Mouse (Mus musculus) forelimb bud, embryonic 11.5 days (tissue): ENCODE measurements around the gene Top3a.
"Not testable (repeated sequence)": the region's sequence is repeated elsewhere in the genome, so short reads cannot be mapped to it uniquely, and the experiment has no call there.

Experiments used
- DNase-seq: peaks from one replicate; pipeline ENCODE4 v3.0.0-alpha.2; 2012; ENCODE audit warnings: low read depth, low spot score

Gene Top3a

DNA sequence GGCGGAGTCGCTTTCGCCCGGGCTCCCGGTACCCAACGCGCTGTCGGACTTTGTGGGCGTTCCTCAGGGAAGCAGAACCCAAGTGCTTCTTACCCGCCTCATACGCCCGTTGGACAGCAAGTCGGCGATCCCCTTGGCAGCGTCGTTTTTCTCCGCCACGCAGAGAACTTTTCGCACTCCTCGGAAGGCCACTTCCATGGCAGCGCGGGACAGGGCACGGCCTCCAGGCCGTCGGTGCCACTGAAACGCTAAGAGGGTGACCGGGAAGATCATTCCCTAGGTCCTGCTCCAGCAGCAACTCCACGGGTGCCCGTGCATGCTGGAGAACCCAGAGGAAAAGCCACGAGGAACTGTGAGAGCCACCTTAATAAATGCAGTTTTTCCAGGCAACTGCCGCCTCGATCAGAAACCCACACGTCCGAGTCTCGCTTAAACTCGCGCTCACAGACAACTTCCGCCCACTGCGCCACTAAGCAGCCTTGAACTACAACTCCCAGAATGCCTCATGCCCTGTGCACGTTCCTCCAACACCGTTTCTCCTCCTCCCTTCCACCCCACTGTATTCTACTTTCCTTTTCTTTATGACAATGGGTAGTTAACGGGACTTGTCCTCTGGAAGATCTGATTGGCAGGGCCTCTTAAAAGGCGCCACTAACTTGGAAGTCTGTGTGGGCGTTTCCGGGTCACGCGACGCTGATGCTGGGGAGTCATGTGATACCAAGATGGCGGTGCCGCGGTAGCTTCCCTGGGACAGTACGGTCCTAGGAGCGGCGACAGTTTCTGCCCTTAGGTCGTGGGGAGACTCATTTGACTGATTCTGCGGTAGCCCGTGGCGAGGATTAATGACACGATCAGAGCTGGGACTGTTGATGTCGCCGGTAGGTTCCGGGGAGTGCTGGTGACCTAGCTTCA lies at the start of gene Top3a, which contains the start of gene Smcr8:
TSS of gene Top3a (minus strand) at position 537 of the 912 bp plus-strand sequence.
TSS of gene Smcr8 (plus strand) at position 696 of the 912 bp plus-strand sequence.
- DNase-seq: peak; percentile 89

GRCm38 (mm10) chr11:60826700-60827099 lies 49.5 kb upstream of the Top3a start:
- DNase-seq: no peak

DNA sequence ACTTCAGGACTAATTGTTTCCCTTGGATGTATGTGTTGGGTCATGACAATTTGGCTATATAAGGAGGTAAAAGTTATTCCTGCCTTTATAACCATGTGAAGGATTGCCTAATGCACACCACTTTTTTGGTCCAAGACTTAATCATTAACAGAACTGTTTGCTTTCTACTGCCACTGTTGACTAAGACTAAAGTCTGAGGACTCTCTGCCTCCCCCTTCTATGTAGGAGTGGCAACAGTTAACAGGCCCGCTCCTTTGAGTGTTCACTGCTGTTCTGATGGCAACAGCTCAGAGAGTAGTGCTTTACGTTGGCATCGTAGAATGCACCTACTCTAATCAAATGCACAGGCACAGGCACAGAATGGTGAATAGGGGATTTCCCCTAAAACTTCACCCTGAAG lies 48.0 kb upstream of the Top3a start:
- no peak for DNase-seq

- no peak for DNase-seq
Measured at GRCm38 (mm10) chr11:60823771-60824170, 46.6 kb upstream of the Top3a start.

GRCm38 (mm10) chr11:60816398-60816797 lies 39.2 kb upstream of the Top3a start:
- DNase-seq: no peak

- DNase-seq: not testable (repeated sequence)
Measured at GRCm38 (mm10) chr11:60811618-60812017, 34.5 kb upstream of the Top3a start, which contains the start of gene Shmt1. TSS of gene Shmt1 (minus strand) at chr11:60811718.

DNA sequence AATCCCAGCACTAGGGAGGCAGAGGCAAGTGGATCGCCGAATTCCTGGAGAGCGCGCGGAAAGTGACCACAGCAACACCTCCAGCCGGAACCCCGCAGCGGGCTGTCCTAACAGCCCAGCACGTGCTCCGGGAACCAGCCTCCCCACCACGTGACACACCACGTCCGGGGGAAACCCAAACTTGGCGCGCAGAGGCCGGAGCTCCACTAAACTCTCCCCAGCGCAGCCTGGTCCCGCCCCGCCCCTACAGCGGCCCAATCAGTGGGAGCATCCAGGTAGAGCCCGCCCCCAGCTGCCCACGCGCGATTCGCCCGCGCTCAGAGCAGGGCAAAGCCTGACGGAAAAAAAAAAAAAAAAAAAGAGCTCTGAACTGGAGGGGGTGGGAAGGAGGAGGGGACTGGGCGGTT lies 33.9 kb upstream of the Top3a start:
- peak; percentile 93 for DNase-seq

- DNase-seq: no peak
Measured at GRCm38 (mm10) chr11:60810046-60810965, 33.1 kb upstream of the Top3a start.

- DNase-seq: no peak
Measured at GRCm38 (mm10) chr11:60809546-60809945, 32.4 kb upstream of the Top3a start.

- DNase-seq: no peak
Measured at GRCm38 (mm10) chr11:60808286-60809070, 31.3 kb upstream of the Top3a start.

DNA sequence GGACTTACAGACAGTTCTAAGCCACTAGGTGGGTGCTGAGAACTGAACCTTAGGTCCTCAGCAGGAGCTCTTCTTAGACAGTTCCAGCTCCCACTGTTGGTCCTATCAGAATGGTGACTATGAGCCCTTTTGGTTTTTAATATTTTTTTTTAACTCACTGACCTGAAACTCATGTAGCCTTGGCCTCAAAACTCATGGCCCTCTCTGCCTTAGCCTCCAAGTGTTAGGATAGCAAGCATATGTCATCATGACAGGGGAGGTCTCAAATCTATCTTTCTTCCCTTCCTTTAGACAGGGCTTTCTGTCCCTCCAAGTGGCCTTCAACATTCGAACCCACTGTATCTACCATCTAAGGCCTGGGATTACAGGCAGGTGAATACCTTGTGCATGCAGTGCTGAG lies 23.7 kb upstream of the Top3a start:
- no peak for DNase-seq

GRCm38 (mm10) chr11:60799977-60800376 lies 22.8 kb upstream of the Top3a start:
- DNase-seq: no peak

DNA sequence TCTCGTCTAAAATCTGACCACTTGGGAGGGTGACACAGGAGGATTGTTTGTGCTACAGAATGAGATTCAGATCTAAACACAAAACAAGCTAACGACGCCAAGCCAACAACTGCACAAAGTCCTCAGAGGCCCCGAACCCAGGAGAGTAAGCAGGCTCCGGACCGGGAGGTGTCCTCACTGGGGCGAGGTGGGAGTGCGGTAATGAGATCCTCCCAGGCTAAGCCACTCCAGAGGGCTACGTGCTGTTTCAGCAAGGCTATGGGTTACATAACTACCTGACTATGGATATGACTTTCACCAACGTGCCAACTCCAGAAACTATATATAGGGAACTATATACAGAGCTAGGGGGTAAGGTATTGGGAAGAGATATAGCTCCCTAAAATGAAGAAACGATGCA lies 19.2 kb upstream of the Top3a start:
- no peak for DNase-seq

DNA sequence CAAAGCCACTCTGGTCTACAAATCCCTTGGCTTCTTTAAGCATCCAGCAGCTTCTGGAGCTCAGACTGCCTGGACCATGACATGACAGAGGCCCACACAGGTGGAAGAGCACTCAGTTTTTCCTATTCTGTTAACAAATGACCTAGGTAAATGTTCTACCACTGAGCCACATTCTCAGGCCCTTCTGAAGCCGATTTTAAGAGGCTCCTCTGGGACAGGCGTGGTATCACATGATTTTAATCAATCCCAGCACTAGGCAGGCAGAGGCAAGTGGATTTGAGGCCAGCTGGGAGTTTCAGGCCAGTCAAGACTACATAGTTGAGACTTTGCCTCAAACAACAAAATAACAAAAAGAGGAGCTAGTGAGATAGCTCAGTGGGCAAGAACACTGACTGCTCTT lies 13.3 kb upstream of the Top3a start:
- no peak for DNase-seq

DNA sequence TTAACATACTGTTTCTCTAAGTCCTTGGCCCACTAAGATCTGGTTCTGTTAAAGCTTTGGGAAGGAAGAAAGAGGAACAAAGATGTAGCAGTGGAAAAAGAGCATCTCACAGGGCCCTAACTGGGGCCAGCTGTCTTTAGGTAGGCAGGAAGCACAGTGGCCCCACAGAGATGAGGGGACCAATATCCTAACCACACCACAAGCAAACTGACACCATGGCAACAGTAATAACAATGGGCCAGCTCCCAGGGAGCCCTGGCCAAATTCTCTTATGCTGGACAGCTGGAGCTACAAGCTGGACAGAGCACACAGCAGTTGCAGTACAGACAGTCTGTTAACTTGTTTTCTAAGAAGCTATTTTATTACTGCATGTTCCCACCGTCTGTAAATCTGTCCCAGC lies 10.4 kb upstream of the Top3a start:
- DNase-seq: no peak

DNA sequence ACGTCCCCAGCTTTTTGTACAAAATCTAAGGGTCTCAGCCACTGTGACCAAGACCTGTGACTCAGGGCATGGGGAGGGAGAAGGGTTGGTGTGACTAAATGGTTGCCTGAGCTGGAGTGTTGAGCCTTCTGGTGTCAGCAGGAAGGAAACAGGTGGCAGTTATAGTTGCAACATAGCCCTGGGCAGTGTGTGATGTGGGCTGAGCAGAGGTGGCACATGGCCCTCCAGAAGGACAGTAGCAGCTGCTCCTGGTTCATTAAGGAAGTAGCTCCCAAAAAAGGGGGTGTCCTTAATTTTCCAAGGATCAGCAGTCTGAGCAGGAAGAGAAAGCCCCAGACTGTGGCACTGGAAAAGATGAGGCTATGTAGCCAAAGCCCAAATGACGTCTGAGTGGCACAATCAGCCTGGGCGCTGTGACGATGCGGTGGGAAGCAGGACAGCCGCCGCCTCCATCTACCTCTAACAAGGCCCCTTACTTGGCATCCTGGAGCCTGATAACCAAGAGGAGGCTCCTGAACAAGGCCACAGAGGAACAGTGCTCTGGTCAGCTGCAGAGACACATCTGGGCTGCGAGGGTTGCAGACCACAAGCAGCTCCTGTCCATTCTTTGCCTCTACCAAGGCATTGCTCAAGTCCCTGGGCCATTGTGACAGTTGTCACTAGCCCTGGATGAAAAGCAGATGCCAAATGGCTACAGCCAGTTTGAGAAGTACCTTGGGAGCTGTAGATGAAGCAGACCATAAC lies 7.2 kb upstream of the Top3a start:
- DNase-seq: no peak

DNA sequence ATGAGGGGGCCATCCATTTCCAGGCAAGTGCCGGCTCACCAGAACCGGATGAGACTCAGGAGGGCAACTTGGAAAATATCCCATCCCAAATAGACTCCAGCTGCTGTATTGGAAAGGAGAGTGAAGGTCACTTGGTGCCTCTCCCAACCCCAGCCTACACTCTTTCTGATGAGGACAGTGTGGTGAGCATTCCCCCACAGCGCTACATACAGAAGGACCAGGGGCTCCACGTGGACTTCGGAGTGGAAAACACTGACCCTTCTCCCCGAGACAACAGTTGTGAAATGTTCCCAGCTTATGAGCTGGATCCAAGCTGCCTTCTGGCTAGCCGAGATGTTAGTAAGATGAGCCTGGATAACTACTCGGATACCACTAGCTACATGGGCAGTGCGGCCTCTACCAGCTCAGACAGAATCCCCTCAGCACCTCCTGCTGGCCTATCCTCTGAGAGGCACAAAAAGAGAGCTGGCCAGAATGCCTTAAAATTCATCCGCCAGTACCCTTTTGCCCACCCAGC lies 2.6 kb upstream of the Top3a start:
- no peak for DNase-seq

- no peak for DNase-seq
Measured at GRCm38 (mm10) chr11:60777801-60778370, 721 bp upstream of the Top3a start.

GRCm38 (mm10) chr11:60776107-60776828 lies 897 bp downstream of the Top3a start:
- no peak for DNase-seq
